Mouse (Mus musculus) splenic B cell, adult 2 months (primary cell): ENCODE results near the gene Arf3.
"Not testable (repeated sequence)": the region's sequence is repeated elsewhere in the genome, so short reads cannot be mapped to it uniquely, and the experiment has no call there.

ENCODE experiments used
- DNase-seq: peaks from one replicate; pipeline ENCODE4 v3.0.0-alpha.2; 2011; ENCODE audit warnings: low read depth, low spot score
- H3K27me3 ChIP-seq: 2 replicates; pipeline ENCODE4 v1.6.1; 2012; ENCODE audit warnings: mild to moderate bottlenecking, low read length, moderate library complexity, mixed read lengths; ENCODE audit not compliant: control insufficient read depth, poor library complexity, insufficient read depth, severe bottlenecking
- H3K36me3 ChIP-seq: 2 replicates; pipeline ENCODE4 v1.6.1; 2012; ENCODE audit warnings: mild to moderate bottlenecking, low read length, moderate library complexity, mixed read lengths; ENCODE audit not compliant: control insufficient read depth, poor library complexity, insufficient read depth, severe bottlenecking

Gene Arf3

GRCm38 (mm10) chr15:98749093-98749492 lies 13.9 kb downstream of the Arf3 start:
- Histone ChIP-seq H3K36me3 (peaks cover 3% of the 10 kb centered on the region; the same call in 1 of the 2 replicates), H3K27me3 (no peaks in the 10 kb centered on the region)
- DNase-seq = no peak

- Histone ChIP-seq H3K27me3 (no peaks in the 10 kb centered on the region), H3K36me3 (peaks cover 3% of the 10 kb centered on the region; the same call in 1 of the 2 replicates)
- DNase-seq = no peak
Measured at GRCm38 (mm10) chr15:98747296-98747695, 15.7 kb downstream of the Arf3 start.

- Histone ChIP-seq H3K27me3 (no peaks in the 10 kb centered on the region), H3K36me3 (peaks cover 3% of the 10 kb centered on the region; the same call in 1 of the 2 replicates)
- no peak for DNase-seq
Measured at GRCm38 (mm10) chr15:98746344-98746965, 16.6 kb downstream of the Arf3 start.

- H3K27me3 ChIP-seq, H3K36me3 ChIP-seq, DNase-seq: not testable (repeated sequence)
Measured at GRCm38 (mm10) chr15:98743863-98744262, 19.2 kb downstream of the Arf3 start.

GRCm38 (mm10) chr15:98742766-98743428 lies 20.1 kb downstream of the Arf3 start:
- DNase-seq = no peak
- Histone ChIP-seq H3K36me3 (0 out of 2 replicates have a peak, but pooled peaks cover 2% of the 10 kb centered on the region), H3K27me3 (no peaks in the 10 kb centered on the region)

- no peak for DNase-seq
- Histone ChIP-seq H3K36me3 (0 out of 2 replicates have a peak, but pooled peaks cover 2% of the 10 kb centered on the region), H3K27me3 (no peaks in the 10 kb centered on the region)
Measured at GRCm38 (mm10) chr15:98740219-98740618, 22.8 kb downstream of the Arf3 start.

GRCm38 (mm10) chr15:98738796-98739195 lies 24.2 kb downstream of the Arf3 start:
- Histone ChIP-seq H3K27me3 (no peaks in the 10 kb centered on the region), H3K36me3 (0 out of 2 replicates have a peak, but pooled peaks cover 2% of the 10 kb centered on the region)
- no peak for DNase-seq

- Histone ChIP-seq H3K27me3 (no peaks in the 10 kb centered on the region), H3K36me3 (0 out of 2 replicates have a peak, but pooled peaks cover 2% of the 10 kb centered on the region)
- DNase-seq = peak; percentile 31
Measured at GRCm38 (mm10) chr15:98737881-98738280, 25.1 kb downstream of the Arf3 start.

GRCm38 (mm10) chr15:98736521-98736920 lies 26.5 kb downstream of the Arf3 start:
- DNase-seq = no peak
- Histone ChIP-seq H3K27me3 (no peaks in the 10 kb centered on the region), H3K36me3 (0 out of 2 replicates have a peak, but pooled peaks cover 2% of the 10 kb centered on the region)

- no peaks in the 10 kb centered on the region for H3K27me3 ChIP-seq
- no peak for DNase-seq
- no peaks in the 10 kb centered on the region for H3K36me3 ChIP-seq
Measured at GRCm38 (mm10) chr15:98733976-98734566, 28.9 kb downstream of the Arf3 start.

GRCm38 (mm10) chr15:98733370-98733769 lies 29.6 kb downstream of the Arf3 start:
- Histone ChIP-seq H3K27me3 (no peaks in the 10 kb centered on the region), H3K36me3 (no peaks in the 10 kb centered on the region)
- DNase-seq = no peak

- Histone ChIP-seq H3K27me3 (no peaks in the 10 kb centered on the region), H3K36me3 (no peaks in the 10 kb centered on the region)
- DNase-seq = no peak
Measured at GRCm38 (mm10) chr15:98732006-98732531, 30.9 kb downstream of the Arf3 start.

GRCm38 (mm10) chr15:98730790-98731189 lies 32.2 kb downstream of the Arf3 start:
- Histone ChIP-seq H3K36me3 (no peaks in the 10 kb centered on the region), H3K27me3 (no peaks in the 10 kb centered on the region)
- no peak for DNase-seq

GRCm38 (mm10) chr15:98729791-98730545 lies 33.0 kb downstream of the Arf3 start:
- Histone ChIP-seq H3K27me3 (no peaks in the 10 kb centered on the region), H3K36me3 (no peaks in the 10 kb centered on the region)
- DNase-seq = no peak
